Mouse (Mus musculus): ENCODE measurements at regions not wholly inside any gene's neighbourhood (a gene's known extent, or its start where the extent isn't known, plus 50 kb on each side); places are given as distances from the start of the nearest gene placed in this dataset.

DNA sequence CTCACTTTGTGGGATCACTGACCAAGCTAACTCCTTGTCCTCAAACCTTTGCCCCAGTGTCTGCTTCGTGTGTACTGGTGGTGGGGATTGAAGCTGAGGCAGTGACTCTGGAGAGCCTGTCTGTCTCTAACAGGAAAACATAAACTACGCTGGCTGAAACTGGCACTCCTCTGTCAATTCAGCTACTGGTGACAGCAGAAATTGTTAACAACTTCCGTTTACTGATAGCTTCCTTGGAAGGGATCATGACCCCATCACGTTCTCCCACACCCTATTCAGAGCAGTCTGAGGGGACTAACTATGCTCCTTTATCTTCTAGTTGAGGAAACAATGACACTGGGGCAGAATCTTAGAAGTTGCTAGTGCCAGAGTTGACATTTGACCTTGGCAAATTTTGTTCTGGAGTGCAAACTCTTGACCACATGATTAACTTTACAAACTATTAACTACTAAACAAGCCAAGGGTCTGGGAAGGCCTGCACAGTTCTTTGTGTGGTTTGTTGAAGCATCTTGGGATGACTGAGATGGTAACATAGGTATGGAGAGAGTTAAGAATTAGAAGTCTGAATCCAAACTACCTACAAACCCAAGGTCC lies 96.7 kb upstream of the Max start:
- no peak for TF ChIP-seq CTCF (IDR thresholded peaks at IDR 0.05; ENCODE audit: control insufficient read depth, insufficient read depth, insufficient replicate concordance, low read depth, low read length)
- TF ChIP-seq POLR2A (IDR thresholded peaks at IDR 0.05; ENCODE audit: control insufficient read depth, low read depth, low read length) = no peak
- Histone ChIP-seq H3K27ac (ENCODE audit: control insufficient read depth, insufficient read depth, low read depth, low read length) (no peak overlapping the region), H3K4me1 (ENCODE audit: control insufficient read depth, insufficient read depth, low read length) (peaks cover 9% of the 10 kb centered on the region), H3K4me3 (ENCODE audit: control insufficient read depth, low read depth, low read length) (no peak overlapping the region), H3K27me3 (ENCODE audit: control insufficient read depth, insufficient read depth, low read length) (no peaks in the 10 kb centered on the region), H3K36me3 (ENCODE audit: control insufficient read depth, insufficient read depth, low read length) (no peaks in the 10 kb centered on the region)

DNA sequence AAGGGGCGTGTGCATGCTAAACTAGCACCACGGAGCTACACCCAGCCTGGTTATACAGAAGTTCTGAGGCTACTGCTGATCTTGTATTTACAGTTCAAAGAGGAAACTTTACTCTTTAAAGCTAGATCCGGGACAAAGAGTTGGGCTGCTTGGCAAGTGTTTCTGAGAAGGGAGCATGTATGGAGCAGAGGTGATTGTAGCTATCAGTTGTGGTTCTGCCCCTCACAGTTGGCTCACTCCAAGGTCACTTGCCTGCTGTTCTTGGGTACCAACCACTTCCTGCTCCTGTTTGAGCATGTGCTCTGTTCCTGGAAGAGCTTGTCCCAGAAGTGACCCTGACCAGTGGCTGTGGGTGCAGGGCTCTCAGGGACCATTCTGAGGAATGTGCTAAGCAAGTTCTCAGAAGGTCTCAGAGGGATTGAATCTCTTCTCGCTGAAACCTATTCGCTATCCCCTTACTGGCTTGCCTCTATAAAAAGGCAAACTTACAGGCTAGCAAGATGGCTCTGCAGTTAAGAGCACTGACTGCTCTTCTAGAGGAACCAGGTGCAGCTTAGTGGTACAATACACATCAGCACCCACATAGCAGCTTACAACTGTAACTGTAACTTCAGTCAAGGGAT lies 94.9 kb upstream of the Max start:
- H3K4me1 ChIP-seq (ENCODE audit: control insufficient read depth, insufficient read depth, low read length) = peaks cover 9% of the 10 kb centered on the region
- no peaks in the 10 kb centered on the region for H3K27me3 ChIP-seq (ENCODE audit: control insufficient read depth, insufficient read depth, low read length)
- no peak for TF ChIP-seq CTCF (IDR thresholded peaks at IDR 0.05; ENCODE audit: control insufficient read depth, insufficient read depth, insufficient replicate concordance, low read depth, low read length)
- no peak for TF ChIP-seq POLR2A (IDR thresholded peaks at IDR 0.05; ENCODE audit: control insufficient read depth, low read depth, low read length)
- no peak overlapping the region for H3K4me3 ChIP-seq (ENCODE audit: control insufficient read depth, low read depth, low read length)
- no peak overlapping the region for H3K27ac ChIP-seq (ENCODE audit: control insufficient read depth, insufficient read depth, low read depth, low read length)
- no peaks in the 10 kb centered on the region for H3K36me3 ChIP-seq (ENCODE audit: control insufficient read depth, insufficient read depth, low read length)

DNA sequence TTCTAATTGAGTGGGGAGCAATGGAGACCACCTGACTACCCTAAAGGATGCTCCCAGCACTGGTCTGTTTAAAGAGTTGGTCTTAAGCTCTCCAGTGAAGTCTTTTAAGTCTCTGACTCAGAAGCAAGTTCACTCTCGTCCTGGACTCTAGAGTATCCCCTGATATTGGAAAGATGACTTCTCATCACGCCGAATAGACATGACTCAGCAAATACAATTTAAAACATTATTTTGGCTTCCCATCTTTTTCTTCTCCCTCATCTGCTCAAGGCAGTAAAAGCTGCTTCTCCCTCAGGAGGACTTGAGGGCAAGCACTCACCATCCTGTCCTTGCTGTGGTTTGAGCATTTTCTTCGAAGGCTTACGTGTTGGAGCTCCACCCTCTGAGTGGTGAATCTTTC lies 92.7 kb upstream of the Max start:
- no peak overlapping the region for H3K4me3 ChIP-seq (ENCODE audit: control insufficient read depth, low read depth, low read length)
- no peaks in the 10 kb centered on the region for H3K36me3 ChIP-seq (ENCODE audit: control insufficient read depth, insufficient read depth, low read length)
- no peak for TF ChIP-seq CTCF (IDR thresholded peaks at IDR 0.05; ENCODE audit: control insufficient read depth, insufficient read depth, insufficient replicate concordance, low read depth, low read length)
- no peak for TF ChIP-seq POLR2A (IDR thresholded peaks at IDR 0.05; ENCODE audit: control insufficient read depth, low read depth, low read length)
- H3K4me1 ChIP-seq (ENCODE audit: control insufficient read depth, insufficient read depth, low read length) = no peaks in the 10 kb centered on the region
- no peak overlapping the region; the same call in 1 of the 2 replicates for H3K27ac ChIP-seq (ENCODE audit: control insufficient read depth, insufficient read depth, low read depth, low read length)
- H3K27me3 ChIP-seq (ENCODE audit: control insufficient read depth, insufficient read depth, low read length) = no peaks in the 10 kb centered on the region

DNA sequence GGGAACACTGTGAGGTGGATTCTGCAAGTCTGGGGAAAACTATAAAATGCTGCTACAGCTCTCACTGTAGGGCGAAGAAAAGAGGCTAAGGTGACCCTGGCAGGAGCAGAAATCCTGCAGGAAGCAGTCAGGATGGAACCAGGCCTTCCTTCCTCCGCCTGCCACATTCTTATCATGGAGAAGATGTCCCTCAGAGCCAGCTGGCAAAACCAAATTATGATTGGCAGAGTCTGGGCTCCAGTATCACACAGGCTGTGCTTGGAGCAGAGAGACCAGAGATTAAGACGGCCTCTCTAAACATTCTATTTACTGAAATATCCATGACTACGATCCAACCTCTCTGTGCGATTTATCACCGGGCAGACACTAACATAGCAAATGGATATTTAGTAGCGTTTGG lies 92.2 kb upstream of the Max start:
- TF ChIP-seq POLR2A (IDR thresholded peaks at IDR 0.05; ENCODE audit: control insufficient read depth, low read depth, low read length) = no peak
- TF ChIP-seq CTCF (IDR thresholded peaks at IDR 0.05; ENCODE audit: control insufficient read depth, insufficient read depth, insufficient replicate concordance, low read depth, low read length) = no peak
- Histone ChIP-seq H3K4me1 (ENCODE audit: control insufficient read depth, insufficient read depth, low read length) (no peaks in the 10 kb centered on the region), H3K27ac (ENCODE audit: control insufficient read depth, insufficient read depth, low read depth, low read length) (peak overlapping the region; percentile 1; the same call in 1 of the 2 replicates), H3K36me3 (ENCODE audit: control insufficient read depth, insufficient read depth, low read length) (no peaks in the 10 kb centered on the region), H3K4me3 (ENCODE audit: control insufficient read depth, low read depth, low read length) (no peak overlapping the region), H3K27me3 (ENCODE audit: control insufficient read depth, insufficient read depth, low read length) (no peaks in the 10 kb centered on the region)

DNA sequence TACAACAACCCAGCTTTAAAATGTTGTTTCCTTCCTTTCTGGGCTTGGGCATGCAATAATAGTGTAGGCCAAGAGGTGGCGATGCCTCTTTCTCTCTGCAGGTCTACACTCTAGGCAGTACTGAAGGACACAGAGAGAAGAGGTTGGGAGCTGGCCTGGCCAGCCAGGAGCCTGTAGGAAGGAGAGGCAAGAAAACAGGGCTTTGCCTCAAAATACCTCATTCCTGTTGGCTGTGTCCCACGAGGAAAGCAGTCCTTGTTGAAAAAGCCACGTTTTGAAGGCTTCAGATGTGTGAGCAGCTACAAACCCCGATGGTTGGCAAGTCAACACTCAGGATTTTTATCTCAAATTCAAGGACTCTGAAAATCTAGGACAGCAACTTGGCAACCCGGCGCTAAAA lies 90.9 kb upstream of the Max start:
- no peaks in the 10 kb centered on the region for H3K27me3 ChIP-seq (ENCODE audit: control insufficient read depth, insufficient read depth, low read length)
- H3K27ac ChIP-seq (ENCODE audit: control insufficient read depth, insufficient read depth, low read depth, low read length) = peak overlapping the region; percentile 2; the same call in 1 of the 2 replicates
- H3K4me3 ChIP-seq (ENCODE audit: control insufficient read depth, low read depth, low read length) = no peak overlapping the region
- no peak for TF ChIP-seq CTCF (IDR thresholded peaks at IDR 0.05; ENCODE audit: control insufficient read depth, insufficient read depth, insufficient replicate concordance, low read depth, low read length)
- TF ChIP-seq POLR2A (IDR thresholded peaks at IDR 0.05; ENCODE audit: control insufficient read depth, low read depth, low read length) = no peak
- no peaks in the 10 kb centered on the region for H3K36me3 ChIP-seq (ENCODE audit: control insufficient read depth, insufficient read depth, low read length)
- no peaks in the 10 kb centered on the region; the same call in 1 of the 2 replicates for H3K4me1 ChIP-seq (ENCODE audit: control insufficient read depth, insufficient read depth, low read length)

DNA sequence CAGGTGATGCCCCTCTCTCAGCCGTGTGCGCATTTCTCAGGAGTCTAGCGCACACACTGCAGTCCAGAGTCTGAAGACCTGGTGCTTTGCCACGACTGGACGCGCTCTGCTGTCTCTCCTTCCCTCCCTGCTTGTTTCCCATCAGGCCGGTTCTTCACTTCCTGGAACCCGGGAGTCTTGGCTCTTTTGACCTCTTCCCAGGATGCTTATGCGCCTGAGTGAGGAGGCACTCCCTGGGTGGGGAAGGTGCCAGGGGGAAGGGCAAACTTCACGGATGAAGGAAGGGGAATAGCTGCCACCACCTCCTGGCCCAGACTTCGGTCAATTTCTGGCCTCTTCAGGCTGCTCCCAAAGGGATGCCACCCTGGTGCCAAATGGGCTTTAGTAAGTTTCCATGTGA lies 86.4 kb upstream of the Max start:
- H3K27me3 ChIP-seq (ENCODE audit: control insufficient read depth, insufficient read depth, low read length) = no peaks in the 10 kb centered on the region

DNA sequence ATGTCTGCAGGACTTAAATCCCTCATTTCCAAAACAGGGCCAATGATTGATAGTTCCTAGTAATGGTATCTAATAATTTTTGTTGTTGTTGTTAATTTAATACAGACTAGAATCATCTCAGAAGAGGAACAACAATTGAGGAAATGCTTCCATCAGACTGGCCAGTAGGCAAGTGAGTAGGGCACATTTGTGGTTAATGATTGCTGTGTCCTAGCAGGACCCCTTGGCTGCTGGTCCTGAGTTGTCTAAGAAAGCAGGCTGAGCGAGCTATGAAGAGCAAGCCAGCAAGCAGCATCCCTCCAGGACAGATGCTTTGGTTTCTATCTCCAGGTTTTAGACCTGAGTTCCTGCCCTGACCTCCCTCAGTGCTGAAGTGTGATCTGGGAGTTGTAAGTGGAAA lies 85.3 kb upstream of the Max start:
- no peak overlapping the region for H3K27ac ChIP-seq (ENCODE audit: control insufficient read depth, insufficient read depth, low read depth, low read length)
- H3K4me3 ChIP-seq (ENCODE audit: control insufficient read depth, low read depth, low read length) = no peak overlapping the region
- no peaks in the 10 kb centered on the region for H3K27me3 ChIP-seq (ENCODE audit: control insufficient read depth, insufficient read depth, low read length)
- no peaks in the 10 kb centered on the region for H3K36me3 ChIP-seq (ENCODE audit: control insufficient read depth, insufficient read depth, low read length)
- TF ChIP-seq CTCF (IDR thresholded peaks at IDR 0.05; ENCODE audit: control insufficient read depth, insufficient read depth, insufficient replicate concordance, low read depth, low read length) (no peak), POLR2A (IDR thresholded peaks at IDR 0.05; ENCODE audit: control insufficient read depth, low read depth, low read length) (no peak)
- H3K4me1 ChIP-seq (ENCODE audit: control insufficient read depth, insufficient read depth, low read length) = peaks cover 6% of the 10 kb centered on the region

More for the DNA sequence above, 86.4 kb upstream of the Max start:
- Histone ChIP-seq H3K36me3 (ENCODE audit: control insufficient read depth, insufficient read depth, low read length) (no peaks in the 10 kb centered on the region), H3K4me1 (ENCODE audit: control insufficient read depth, insufficient read depth, low read length) (peaks cover 6% of the 10 kb centered on the region), H3K27ac (ENCODE audit: control insufficient read depth, insufficient read depth, low read depth, low read length) (no peak overlapping the region), H3K4me3 (ENCODE audit: control insufficient read depth, low read depth, low read length) (peak overlapping the region; percentile 5)
- no peak for TF ChIP-seq POLR2A (IDR thresholded peaks at IDR 0.05; ENCODE audit: control insufficient read depth, low read depth, low read length)
- no peak for TF ChIP-seq CTCF (IDR thresholded peaks at IDR 0.05; ENCODE audit: control insufficient read depth, insufficient read depth, insufficient replicate concordance, low read depth, low read length)
